Mouse (Mus musculus): ENCODE measurements around the gene Olfr1162.
"Not testable (repeated sequence)": the region's sequence is repeated elsewhere in the genome, so short reads cannot be mapped to it uniquely, and the experiment has no call there.

DNA sequence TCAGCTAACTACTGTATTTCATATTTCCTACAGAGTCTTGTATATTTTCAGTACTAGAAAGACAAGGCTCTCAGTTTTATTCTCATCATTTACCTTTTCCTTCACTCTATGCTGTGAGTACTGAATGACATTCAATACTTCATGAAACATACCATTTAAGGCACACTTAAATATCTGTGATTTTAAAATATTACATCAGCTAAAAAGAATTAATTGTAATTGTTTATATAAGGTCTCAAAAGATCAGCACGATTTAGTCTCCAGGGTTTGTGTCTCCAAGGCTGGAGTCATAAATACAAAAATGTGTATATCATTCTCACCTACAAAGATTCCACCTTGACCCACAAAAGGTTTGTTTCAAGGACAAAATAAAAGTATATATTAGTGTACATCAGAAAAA is 28.5 kb downstream of the Olfr1162 start, which contains the start of gene Olfr1161:
- not testable (repeated sequence) for TF ChIP-seq CTCF (conservative IDR thresholded peaks at IDR 0.05; ENCODE audit: insufficient read depth, insufficient read length, low read depth, low read length); POLR2A (IDR thresholded peaks at IDR 0.05; ENCODE audit: low read depth, low read length)
